Mouse (Mus musculus) heart, embryonic 12.5 days (tissue): ENCODE measurements around the gene Ngfr. TPM values are rescaled to one million over a fixed set of nuclear protein-coding genes. Genes with fewer than 3 reads are reported as not detected.
A peak's percentile ranks its signal among the peaks of the same experiment; 100 is the strongest.
"Not testable (repeated sequence)": the region's sequence is repeated elsewhere in the genome, so short reads cannot be mapped to it uniquely, and the experiment has no call there.

ENCODE experiments used
- ATAC-seq: fragments of 200-750 bp; cut with Nextera tagmentation; 2 replicates; pipeline ENCODE4 v1.8.0; 2017; ENCODE audit warnings: moderate TSS enrichment, moderate library complexity; ENCODE audit not compliant: insufficient number of reproducible peaks, low FRiP score
- H3K27ac ChIP-seq: fragments of 300-500 bp; sonication (generic); 2 replicates; pipeline ENCODE4 v1.5.1; 2016; ENCODE audit warnings: mild to moderate bottlenecking, moderate library complexity; ENCODE audit not compliant: poor library complexity, severe bottlenecking
- H3K27me3 ChIP-seq: fragments of 300-500 bp; sonication (generic); replicated peaks from 2 replicates; pipeline ENCODE4 v1.6.1; 2016; ENCODE audit warnings: mild to moderate bottlenecking, moderate library complexity
- H3K36me3 ChIP-seq: fragments of 300-500 bp; sonication (generic); 2 replicates; pipeline ENCODE4 v1.6.1; 2016; ENCODE audit warnings: mild to moderate bottlenecking, moderate library complexity
- H3K4me1 ChIP-seq: fragments of 300-500 bp; sonication (generic); replicated peaks from 2 replicates; pipeline ENCODE4 v1.6.1; 2016; ENCODE audit warnings: mild to moderate bottlenecking
- H3K4me2 ChIP-seq: fragments of 300-500 bp; sonication (generic); 2 replicates; pipeline ENCODE4 v1.6.1; 2016; ENCODE audit warnings: mild to moderate bottlenecking, moderate library complexity
- H3K4me3 ChIP-seq: fragments of 300-500 bp; sonication (generic); 2 replicates; pipeline ENCODE4 v1.5.1; 2016; ENCODE audit warnings: mild to moderate bottlenecking
- H3K9ac ChIP-seq: fragments of 300-500 bp; sonication (generic); 2 replicates; pipeline ENCODE4 v1.6.1; 2016; ENCODE audit warnings: mild to moderate bottlenecking, moderate library complexity
- H3K9me3 ChIP-seq: fragments of 300-500 bp; sonication (generic); replicated peaks from 2 replicates; pipeline ENCODE4 v1.6.1; 2016; ENCODE audit warnings: mild to moderate bottlenecking, moderate library complexity
- WGBS: fragments of 180-500 bp; shearing (Covaris S2); methylation state at CpG from one replicate; pipeline ENCODE4 v1.1.7; 2016; 5-methylcytosine and 5-hydroxymethylcytosine counted together
- polyA plus RNA-seq: library from polyadenylated mRNA; unstranded; fragments of >200 nt; fragmentation: Nextera tagmentation; extraction: Ambion mirVana; gene quantifications from 2 replicates; pipeline ENCODE4 v1.2.1, GENCODE M21; 2016

Ngfr gene
- polyA plus RNA-seq, 1 experiment from 2014 or later, result 3.9 TPM

DNA sequence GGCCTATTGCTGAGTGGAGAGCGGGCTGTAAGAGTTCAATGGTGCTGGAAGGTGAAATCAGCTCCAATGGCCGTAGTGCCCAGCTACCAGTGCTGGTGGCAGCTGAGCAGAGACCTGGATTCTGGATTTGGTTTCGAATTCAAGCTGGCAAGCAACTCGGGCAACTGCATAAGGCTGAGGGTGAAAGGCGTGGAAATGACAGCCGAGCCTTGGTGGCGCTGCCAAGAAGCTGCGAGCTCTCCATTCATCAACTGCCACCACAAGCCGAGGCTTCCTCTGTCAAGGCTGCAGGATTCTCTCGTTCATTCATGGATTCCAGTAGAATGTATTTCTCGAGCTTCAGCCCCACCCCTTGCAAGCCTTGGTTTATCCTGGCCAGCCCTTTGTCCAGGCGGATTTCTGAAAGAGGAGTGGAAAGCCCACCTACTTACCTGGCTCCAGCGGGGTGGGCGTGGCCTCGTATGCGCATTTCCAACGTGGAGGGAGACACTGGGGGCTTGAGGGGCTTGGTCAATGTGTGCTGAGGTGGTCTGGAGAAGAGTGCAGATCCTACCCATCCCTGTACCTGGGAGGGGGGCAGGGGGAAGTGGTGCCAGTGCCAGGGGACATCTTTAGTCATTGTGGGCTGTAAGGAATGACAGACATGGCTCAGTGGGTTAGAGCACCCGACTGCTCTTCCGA, 30.4 kb upstream of the Ngfr start:
- H3K36me3 ChIP-seq, result no peaks in the 10 kb centered on the region
- H3K9ac ChIP-seq, result no peak overlapping the region
- peaks cover 5% of the 10 kb centered on the region for H3K4me1 ChIP-seq
- H3K27ac ChIP-seq, result no peak overlapping the region
- no peak overlapping the region for H3K4me2 ChIP-seq
- ATAC-seq, result no peak
- no peak overlapping the region for H3K4me3 ChIP-seq
- H3K9me3 ChIP-seq, result no peaks in the 10 kb centered on the region
- WGBS, result 57% methylated on average over 19 of the region's 19 CpGs
- H3K27me3 ChIP-seq, result peaks cover 42% of the 10 kb centered on the region

GRCm38 (mm10) chr11:95614739-95615138, 27.2 kb upstream of the Ngfr start:
- H3K4me3 ChIP-seq, result no peak overlapping the region
- 79% methylated on average over 8 of the region's 8 CpGs for WGBS
- no peak overlapping the region for H3K27ac ChIP-seq
- H3K4me2 ChIP-seq, result no peak overlapping the region
- no peaks in the 10 kb centered on the region for H3K36me3 ChIP-seq
- H3K27me3 ChIP-seq, result peaks cover 26% of the 10 kb centered on the region
- H3K9me3 ChIP-seq, result no peaks in the 10 kb centered on the region
- H3K9ac ChIP-seq, result no peak overlapping the region
- H3K4me1 ChIP-seq, result peaks cover 10% of the 10 kb centered on the region
- no peak for ATAC-seq

DNA sequence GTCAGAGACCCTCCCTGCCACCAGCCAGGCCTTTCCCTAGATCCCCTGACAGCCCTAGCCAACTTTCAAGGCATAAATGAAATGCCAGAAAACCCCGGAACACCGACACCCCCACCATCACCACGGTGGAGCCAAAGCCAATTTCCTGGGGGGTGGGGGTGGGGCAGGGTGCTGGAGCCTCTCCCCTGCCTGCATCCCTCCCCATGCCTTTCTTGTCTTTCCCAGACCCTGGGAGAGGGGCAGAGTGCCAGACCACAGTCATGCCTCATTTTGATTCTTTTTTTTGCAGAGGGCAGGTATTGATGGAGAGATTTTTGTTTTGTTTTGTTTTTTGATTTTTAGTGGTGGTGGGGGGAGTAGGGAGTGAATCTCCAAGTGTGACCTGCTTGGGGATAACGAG, 23.7 kb upstream of the Ngfr start:
- Histone ChIP-seq H3K4me1 (peaks cover 10% of the 10 kb centered on the region), H3K27ac (no peak overlapping the region), H3K27me3 (peaks cover 14% of the 10 kb centered on the region), H3K4me2 (no peak overlapping the region), H3K4me3 (no peak overlapping the region), H3K9ac (no peak overlapping the region), H3K9me3 (no peaks in the 10 kb centered on the region), H3K36me3 (no peaks in the 10 kb centered on the region)
- no peak for ATAC-seq
- WGBS, result 26% methylated on average over 4 of the region's 4 CpGs

DNA sequence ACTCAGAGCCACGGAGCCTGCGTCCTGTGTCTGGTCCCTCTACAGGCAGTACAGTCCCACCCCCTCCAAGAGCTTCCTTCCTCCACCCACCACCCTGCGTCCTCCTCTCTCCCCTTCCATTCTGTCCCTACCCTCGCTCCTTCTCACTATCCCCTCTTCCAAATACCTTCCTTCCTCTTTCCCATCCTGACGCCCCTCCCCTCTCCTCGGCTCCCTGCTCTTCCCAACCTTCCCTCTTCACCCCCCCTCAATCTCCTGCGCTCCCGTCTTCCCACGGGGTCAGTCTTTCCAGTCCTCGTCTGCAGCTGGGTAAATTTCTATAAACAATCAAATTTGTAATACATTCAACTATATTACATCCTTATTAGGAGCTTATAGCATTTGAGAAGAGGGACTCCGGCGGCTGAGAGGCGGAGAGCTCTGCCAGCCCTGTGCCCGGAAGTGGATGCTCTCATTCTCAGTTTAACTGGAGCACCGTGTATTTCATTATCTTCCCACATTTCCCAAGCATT, 22.9 kb upstream of the Ngfr start:
- H3K4me3 ChIP-seq, result peak overlapping the region; percentile 38
- no peak overlapping the region for H3K27ac ChIP-seq
- WGBS, result 15% methylated on average over 15 of the region's 15 CpGs
- H3K4me2 ChIP-seq, result peak overlapping the region; percentile 72
- no peaks in the 10 kb centered on the region for H3K9me3 ChIP-seq
- H3K27me3 ChIP-seq, result peaks cover 14% of the 10 kb centered on the region
- ATAC-seq, result peak; percentile 33; the same call in 1 of the 2 replicates
- no peaks in the 10 kb centered on the region for H3K36me3 ChIP-seq
- H3K4me1 ChIP-seq, result peaks cover 10% of the 10 kb centered on the region
- H3K9ac ChIP-seq, result no peak overlapping the region

DNA sequence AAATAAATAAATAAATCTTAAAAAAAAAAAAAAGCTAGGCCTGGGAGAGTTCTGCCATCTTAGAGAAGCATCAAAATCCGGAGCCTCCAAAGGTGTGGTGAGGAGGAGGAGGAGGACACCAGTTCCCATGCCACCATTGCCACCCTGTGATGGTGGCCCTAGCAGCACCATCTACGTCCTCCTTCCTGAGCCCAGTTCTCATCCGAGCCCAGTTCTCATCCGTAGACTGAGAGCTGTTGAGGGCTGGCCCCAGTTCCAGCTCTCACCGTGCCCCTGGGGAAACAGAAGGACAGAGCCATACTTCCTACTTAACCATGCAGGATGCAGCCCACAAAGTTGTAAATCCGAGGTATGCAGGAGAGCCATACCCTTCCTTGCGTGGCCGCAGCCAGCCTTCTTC, 22.4 kb upstream of the Ngfr start:
- no peaks in the 10 kb centered on the region for H3K36me3 ChIP-seq
- 30% methylated on average over 8 of the region's 8 CpGs for WGBS
- peak overlapping the region; percentile 38 for H3K4me3 ChIP-seq
- H3K27me3 ChIP-seq, result peaks cover 14% of the 10 kb centered on the region
- no peak overlapping the region for H3K27ac ChIP-seq
- H3K4me2 ChIP-seq, result peak overlapping the region; percentile 72
- no peak for ATAC-seq
- no peak overlapping the region for H3K9ac ChIP-seq
- H3K9me3 ChIP-seq, result no peaks in the 10 kb centered on the region
- peaks cover 10% of the 10 kb centered on the region for H3K4me1 ChIP-seq

GRCm38 (mm10) chr11:95607286-95607685, 19.8 kb upstream of the Ngfr start:
- H3K36me3 ChIP-seq, H3K9me3 ChIP-seq, H3K9ac ChIP-seq, H3K4me3 ChIP-seq, H3K4me2 ChIP-seq, H3K27me3 ChIP-seq, H3K27ac ChIP-seq, ATAC-seq: not testable (repeated sequence)
- 87% methylated on average over 4 of the region's 5 CpGs for WGBS
- peaks cover 10% of the 10 kb centered on the region for H3K4me1 ChIP-seq

DNA sequence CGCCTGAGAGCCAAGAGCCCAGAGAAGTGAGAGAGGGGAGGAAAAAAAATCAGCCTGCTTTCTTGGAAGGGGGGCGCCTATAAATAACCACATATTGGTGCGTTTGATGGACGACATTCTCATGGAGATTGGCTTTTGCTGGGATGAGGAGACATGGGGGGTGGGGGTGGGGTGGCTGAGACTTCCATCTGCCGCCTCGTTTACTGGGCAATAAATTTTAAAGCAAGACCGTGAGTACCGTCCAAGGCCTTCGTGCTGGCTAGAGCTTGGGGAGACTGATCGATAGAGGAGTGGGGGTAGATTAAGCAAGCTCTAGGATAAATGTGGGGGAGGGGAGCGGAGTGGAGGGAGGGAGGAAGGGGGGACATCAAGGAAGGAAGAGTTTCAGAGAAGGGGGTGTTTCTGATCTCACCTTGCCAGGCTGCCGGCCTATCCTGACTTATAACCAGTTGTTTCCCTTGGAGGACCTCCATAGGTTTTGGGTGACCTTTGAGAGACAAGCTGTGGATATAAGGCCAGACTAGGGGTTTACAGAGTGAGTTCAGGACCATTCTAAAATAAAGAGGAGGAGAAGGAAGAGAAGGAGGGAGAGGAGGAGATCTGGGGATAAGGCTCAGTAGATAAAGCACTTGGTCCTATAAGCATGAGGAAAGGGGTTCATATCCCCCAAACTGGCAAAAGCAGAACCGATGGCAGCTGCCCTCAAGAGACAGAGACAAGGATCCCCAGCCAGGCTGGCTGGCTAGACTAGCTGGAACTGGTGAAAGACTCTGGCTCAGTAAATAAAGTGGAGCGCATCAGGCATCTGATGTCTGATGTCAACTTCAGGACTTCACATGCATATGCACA, 10.9 kb upstream of the Ngfr start:
- Histone ChIP-seq H3K4me3 (no peak overlapping the region), H3K27me3 (peaks cover 77% of the 10 kb centered on the region), H3K27ac (no peak overlapping the region), H3K9ac (no peak overlapping the region), H3K9me3 (no peaks in the 10 kb centered on the region), H3K4me1 (peaks cover 36% of the 10 kb centered on the region), H3K4me2 (no peak overlapping the region), H3K36me3 (no peaks in the 10 kb centered on the region)
- 31% methylated on average over 14 of the region's 14 CpGs for WGBS
- ATAC-seq, result no peak

GRCm38 (mm10) chr11:95597741-95598140, 10.2 kb upstream of the Ngfr start:
- H3K4me1 ChIP-seq, result peaks cover 36% of the 10 kb centered on the region
- 34% methylated on average over 13 of the region's 13 CpGs for WGBS

GRCm38 (mm10) chr11:95596704-95597103, 9.2 kb upstream of the Ngfr start:
- Histone ChIP-seq H3K4me3 (no peak overlapping the region), H3K27me3 (peaks cover 95% of the 10 kb centered on the region), H3K27ac (no peak overlapping the region), H3K4me2 (no peak overlapping the region), H3K9me3 (no peaks in the 10 kb centered on the region), H3K9ac (no peak overlapping the region), H3K4me1 (peaks cover 36% of the 10 kb centered on the region), H3K36me3 (no peaks in the 10 kb centered on the region)
- WGBS, result 29% methylated on average over 11 of the region's 11 CpGs
- no peak for ATAC-seq

More at GRCm38 (mm10) chr11:95597741-95598140, 10.2 kb upstream of the Ngfr start:
- no peak overlapping the region for H3K4me3 ChIP-seq
- ATAC-seq, result no peak
- no peaks in the 10 kb centered on the region for H3K36me3 ChIP-seq
- H3K4me2 ChIP-seq, result no peak overlapping the region
- no peak overlapping the region for H3K27ac ChIP-seq
- peaks cover 84% of the 10 kb centered on the region for H3K27me3 ChIP-seq
- no peaks in the 10 kb centered on the region for H3K9me3 ChIP-seq
- no peak overlapping the region for H3K9ac ChIP-seq

GRCm38 (mm10) chr11:95596150-95596515, 8.6 kb upstream of the Ngfr start:
- Histone ChIP-seq H3K27me3 (peaks cover 97% of the 10 kb centered on the region), H3K4me2 (no peak overlapping the region), H3K36me3 (no peaks in the 10 kb centered on the region), H3K4me1 (peaks cover 36% of the 10 kb centered on the region), H3K4me3 (no peak overlapping the region), H3K27ac (no peak overlapping the region), H3K9me3 (no peaks in the 10 kb centered on the region), H3K9ac (no peak overlapping the region)
- ATAC-seq, result no peak
- 53% methylated on average over 5 of the region's 5 CpGs for WGBS

DNA sequence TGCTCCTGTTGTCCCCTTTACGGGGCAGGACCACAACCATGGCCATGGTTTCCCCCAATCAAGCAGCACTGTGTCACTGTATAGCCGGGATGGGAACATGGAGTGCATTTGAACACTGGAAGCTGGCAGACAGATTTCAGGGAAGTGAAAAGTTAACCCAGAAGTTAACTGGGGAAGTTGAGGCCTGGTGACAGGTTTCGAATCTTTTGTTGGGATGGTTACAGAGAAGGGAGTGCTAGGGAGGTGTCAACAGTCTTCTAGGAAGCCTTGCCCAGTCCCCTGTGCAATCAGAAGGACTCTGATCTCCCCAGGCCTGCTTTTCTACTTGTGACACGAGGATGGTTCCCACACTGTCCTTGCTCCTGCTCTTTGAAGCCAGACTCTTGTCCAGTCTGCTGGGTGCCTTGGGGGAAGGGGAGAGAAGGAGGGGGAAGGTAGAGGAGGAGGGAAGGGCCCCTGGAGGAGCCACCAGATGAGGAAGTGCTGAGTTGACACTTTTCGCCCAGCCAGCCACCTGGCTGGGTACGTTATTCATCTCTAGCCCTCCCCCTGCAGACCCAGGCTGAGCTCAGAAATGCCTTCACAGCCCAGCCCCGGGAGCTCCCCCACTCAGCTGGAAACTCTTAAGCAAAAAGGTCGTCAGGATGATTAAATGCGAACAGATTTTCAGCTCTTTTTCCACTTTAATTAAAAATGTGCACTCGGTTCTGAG, 8.1 kb upstream of the Ngfr start:
- H3K27me3 ChIP-seq, result peaks cover 96% of the 10 kb centered on the region
- WGBS, result 21% methylated on average over 10 of the region's 10 CpGs
- no peak for ATAC-seq
- H3K9ac ChIP-seq, result no peak overlapping the region
- H3K36me3 ChIP-seq, result no peaks in the 10 kb centered on the region
- peaks cover 36% of the 10 kb centered on the region for H3K4me1 ChIP-seq
- no peak overlapping the region for H3K27ac ChIP-seq
- no peak overlapping the region for H3K4me3 ChIP-seq
- H3K4me2 ChIP-seq, result no peak overlapping the region
- H3K9me3 ChIP-seq, result no peaks in the 10 kb centered on the region
